Mouse (Mus musculus) CH12.LX (cell line): ENCODE data around the gene Cttnbp2. TPM values are rescaled to one million over a fixed set of nuclear protein-coding genes. Genes with fewer than 3 reads are reported as not detected.

Experiments used
- DNase-seq: peaks from one replicate; pipeline ENCODE4 v3.0.0-alpha.2; 2013; ENCODE audit errors: extremely low read depth
- H3K27ac ChIP-seq: 2 replicates; pipeline ENCODE4 v1.5.1; 2012; ENCODE audit warnings: low read depth, mild to moderate bottlenecking, control low read depth, moderate library complexity; ENCODE audit not compliant: insufficient read depth
- H3K27me3 ChIP-seq: replicated peaks from 2 replicates; pipeline ENCODE3; 2012; ENCODE audit warnings: inconsistent platforms
- H3K36me3 ChIP-seq, 2 experiments: replicated peaks in 1 of 2; 2 replicates each; pipeline versions ENCODE3 to v1.6.1; 2012; ENCODE audit warnings: inconsistent platforms in 1 of 2, low read length in 1 of 2, mild to moderate bottlenecking in 1 of 2, mixed read lengths in 1 of 2, moderate library complexity in 1 of 2; ENCODE audit not compliant: control insufficient read depth in 1 of 2, insufficient read depth in 1 of 2
- H3K4me1 ChIP-seq, 2 experiments: 2 replicates each; pipeline ENCODE4 v1.6.1; 2012; ENCODE audit warnings: inconsistent platforms in 1 of 2, moderate library complexity in 1 of 2; ENCODE audit not compliant: insufficient read depth in 2 of 2, control insufficient read depth in 1 of 2
- H3K4me2 ChIP-seq: 2 replicates; pipeline ENCODE4 v1.6.1; 2012; ENCODE audit warnings: low read depth, mild to moderate bottlenecking, control low read depth; ENCODE audit not compliant: poor library complexity, insufficient read depth, severe bottlenecking
- H3K4me3 ChIP-seq, 3 experiments: fragments of 150-350 bp in 1 of 3; sonication (generic) in 1 of 3; replicated peaks in 1 of 3; 2 replicates each; pipeline versions ENCODE3 to v1.5.1; 2011 to 2012; ENCODE audit warnings: low read depth in 2 of 3, low read length in 2 of 3, mild to moderate bottlenecking in 2 of 3, moderate library complexity in 2 of 3, control low read depth in 1 of 3, improper control_type of control experiment in 1 of 3, inconsistent platforms in 1 of 3, mixed read lengths in 1 of 3; ENCODE audit not compliant: poor library complexity in 1 of 3
- H3K79me2 ChIP-seq: replicated peaks from 2 replicates; pipeline ENCODE4 v1.6.1; 2012; ENCODE audit warnings: mild to moderate bottlenecking, moderate library complexity; ENCODE audit not compliant: control insufficient read depth, poor library complexity, insufficient read depth, severe bottlenecking; ENCODE audit errors: extremely low read depth
- H3K9ac ChIP-seq: 2 replicates; pipeline ENCODE4 v1.6.1; 2012; ENCODE audit warnings: low read depth, mild to moderate bottlenecking, control low read depth, moderate library complexity; ENCODE audit not compliant: insufficient read depth
- H3K9me3 ChIP-seq: replicated peaks from 2 replicates; pipeline ENCODE3; 2012; ENCODE audit warnings: low read length, inconsistent platforms, mixed read lengths
- BHLHE40 ChIP-seq: IDR thresholded peaks from 2 replicates; pipeline ENCODE4 v1.6.1; 2011; ENCODE audit warnings: mild to moderate bottlenecking, low read depth, low read length, improper control_type of control experiment
- EP300 ChIP-seq: IDR thresholded peaks from 2 replicates; pipeline ENCODE4 v1.6.1; 2011; ENCODE audit warnings: low read length, improper control_type of control experiment
- HCFC1 ChIP-seq: IDR thresholded peaks from 2 replicates; pipeline ENCODE4 v1.6.1; 2012; ENCODE audit warnings: low read depth, mild to moderate bottlenecking, inconsistent platforms, low read length, improper control_type of control experiment
- IRF4 ChIP-seq: IDR thresholded peaks from 2 replicates; pipeline ENCODE4 v1.6.1; 2014; ENCODE audit warnings: low read depth, mild to moderate bottlenecking, inconsistent platforms, low read length, improper control_type of control experiment
- JUND ChIP-seq: conservative IDR thresholded peaks from 2 replicates; pipeline ENCODE4 v1.6.1; 2011; ENCODE audit warnings: low read depth, low read length, improper control_type of control experiment
- MAFK ChIP-seq: IDR thresholded peaks from 2 replicates; pipeline ENCODE4 v1.6.1; 2011; ENCODE audit warnings: low read length, improper control_type of control experiment; ENCODE audit not compliant: insufficient replicate concordance
- MAX ChIP-seq: IDR thresholded peaks from 2 replicates; pipeline ENCODE4 v1.6.1; 2011; ENCODE audit warnings: low read length, improper control_type of control experiment
- NRF1 ChIP-seq: IDR thresholded peaks from 2 replicates; pipeline ENCODE4 v1.6.1; 2014; ENCODE audit warnings: low read depth, mild to moderate bottlenecking, inconsistent platforms, low read length, improper control_type of control experiment, moderate library complexity
- TCF12 ChIP-seq: IDR thresholded peaks from 2 replicates; pipeline ENCODE4 v1.6.1; 2014; ENCODE audit warnings: low read depth, mild to moderate bottlenecking, inconsistent platforms, low read length, improper control_type of control experiment
- USF2 ChIP-seq: conservative IDR thresholded peaks from 2 replicates; pipeline ENCODE4 v1.6.1; 2011; ENCODE audit warnings: low read depth, low read length, improper control_type of control experiment
- ZC3H11A ChIP-seq: IDR thresholded peaks from 2 replicates; pipeline ENCODE4 v1.6.1; 2012; ENCODE audit warnings: low read depth, mild to moderate bottlenecking, inconsistent platforms, low read length, improper control_type of control experiment
- ZKSCAN1 ChIP-seq: IDR thresholded peaks from 2 replicates; pipeline ENCODE4 v1.6.1; 2012; ENCODE audit warnings: low read depth, inconsistent platforms, low read length, improper control_type of control experiment, borderline replicate concordance
- ZMIZ1 ChIP-seq: IDR thresholded peaks from 2 replicates; pipeline ENCODE4 v1.6.1; 2012; ENCODE audit warnings: low read depth, mild to moderate bottlenecking, inconsistent platforms, low read length, improper control_type of control experiment
- dilution Hi-C: fragments of 300-500 bp; cut with MboI; formaldehyde crosslinking; loops from 2 replicates; pipeline ENCODE4 v1.14.3; 2020; ENCODE audit warnings: low sequenced_read_pairs; ENCODE audit not compliant: extremely low pct_unique_long_range_greater_than_20kb, extremely low pct_ligation_motif_present
- in situ Hi-C: fragments of 300-500 bp; cut with MboI; formaldehyde crosslinking; loops from 3 replicates; pipeline ENCODE4 v1.14.3; 2019; ENCODE audit warnings: low sequenced_read_pairs, low pct_ligation_motif_present, low pct_unique_long_range_greater_than_20kb, mixed read lengths
- polyA plus RNA-seq: library from polyadenylated mRNA; unstranded; fragments of >175 nt; gene quantifications from 2 replicates; pipeline ENCODE4 v1.2.1, GENCODE M21; 2012; ENCODE audit warnings: low read depth; ENCODE audit not compliant: insufficient read length
- total RNA-seq, 2 experiments: library from RNA; depleted of rRNA; stranded (reverse); fragments of 300-350 nt in 1 of 2; fragments of >200 nt in 1 of 2; gene quantifications; 2 replicates each; pipeline ENCODE4 v1.2.3; 2012 to 2014

The Cttnbp2 gene
- total and polyA plus RNA-seq, 3 experiments, result 1.1 to 1.7 (median 1.5) TPM

- dilution Hi-C loops (no loop called here), in situ Hi-C loops (no loop called here)
- Histone ChIP-seq H3K4me3 (no peak overlapping the region), H3K36me3 (no peaks in the 10 kb centered on the region), H3K4me2 (no peak overlapping the region), H3K27ac (no peak overlapping the region), H3K9me3 (peaks cover 3% of the 10 kb centered on the region), H3K27me3 (no peaks in the 10 kb centered on the region), H3K4me1 (peaks cover 3 to 8% of the 10 kb centered on the region in 2 experiments; a peak in 3 of 4 replicates), H3K79me2 (no peaks in the 10 kb centered on the region), H3K9ac (no peak overlapping the region)
- TF ChIP-seq JUND, result no peak
- no peak for DNase-seq
Measured at GRCm38 (mm10) chr6:18466227-18466626, 48.4 kb downstream of the Cttnbp2 start.

- H3K79me2 ChIP-seq, result no peaks in the 10 kb centered on the region
- DNase-seq, result no peak
- H3K36me3 ChIP-seq, result no peaks in the 10 kb centered on the region
- dilution Hi-C loops (no loop called here), in situ Hi-C loops (no loop called here)
- H3K4me2 ChIP-seq, result no peak overlapping the region
- H3K27me3 ChIP-seq, result no peaks in the 10 kb centered on the region
- H3K9ac ChIP-seq, result no peak overlapping the region
- H3K9me3 ChIP-seq, result peaks cover 3% of the 10 kb centered on the region
- peaks cover 3 to 8% of the 10 kb centered on the region in 2 experiments; a peak in 3 of 4 replicates for H3K4me1 ChIP-seq
- no peak overlapping the region for H3K27ac ChIP-seq
- no peak overlapping the region for H3K4me3 ChIP-seq
- TF ChIP-seq BHLHE40 (no peak), IRF4 (no peak), USF2 (no peak), MAX (no peak), NRF1 (no peak), EP300 (no peak), HCFC1 (no peak), ZMIZ1 (no peak), ZC3H11A (no peak), MAFK (no peak), ZKSCAN1 (no peak)
Measured at GRCm38 (mm10) chr6:18465626-18466025, 49.0 kb downstream of the Cttnbp2 start.

DNA sequence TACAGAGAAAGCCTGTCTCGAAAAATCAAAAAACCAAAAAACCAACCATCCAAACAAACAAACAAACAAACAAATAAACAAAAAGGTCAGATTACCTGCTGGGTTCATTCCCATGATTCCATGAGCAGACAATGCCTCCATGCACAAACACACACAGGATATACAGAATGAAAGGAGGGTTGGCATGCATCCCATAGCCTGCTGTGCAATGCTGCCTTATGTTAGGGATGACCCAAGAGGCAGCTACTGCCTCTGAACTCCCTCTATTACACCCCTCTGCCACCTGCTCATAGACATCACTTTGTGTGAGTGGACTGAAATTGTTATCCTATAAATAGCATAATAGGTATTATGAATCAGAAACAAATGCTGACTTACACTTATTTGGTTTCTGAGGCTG, 55.0 kb downstream of the Cttnbp2 start:
- dilution Hi-C loops (no loop called here), in situ Hi-C loops (no loop called here)
- no peaks in the 10 kb centered on the region for H3K4me1 ChIP-seq
- H3K36me3 ChIP-seq, result no peaks in the 10 kb centered on the region
- no peak for TF ChIP-seq TCF12
- no peak overlapping the region for H3K9ac ChIP-seq
- H3K79me2 ChIP-seq, result no peaks in the 10 kb centered on the region
- H3K27me3 ChIP-seq, result no peaks in the 10 kb centered on the region
- H3K9me3 ChIP-seq, result peaks cover 3% of the 10 kb centered on the region
- no peak for DNase-seq
- no peak overlapping the region for H3K4me3 ChIP-seq
- H3K4me2 ChIP-seq, result no peak overlapping the region
- H3K27ac ChIP-seq, result no peak overlapping the region
